Mouse (Mus musculus): ENCODE results near the gene BC029722.

DNA sequence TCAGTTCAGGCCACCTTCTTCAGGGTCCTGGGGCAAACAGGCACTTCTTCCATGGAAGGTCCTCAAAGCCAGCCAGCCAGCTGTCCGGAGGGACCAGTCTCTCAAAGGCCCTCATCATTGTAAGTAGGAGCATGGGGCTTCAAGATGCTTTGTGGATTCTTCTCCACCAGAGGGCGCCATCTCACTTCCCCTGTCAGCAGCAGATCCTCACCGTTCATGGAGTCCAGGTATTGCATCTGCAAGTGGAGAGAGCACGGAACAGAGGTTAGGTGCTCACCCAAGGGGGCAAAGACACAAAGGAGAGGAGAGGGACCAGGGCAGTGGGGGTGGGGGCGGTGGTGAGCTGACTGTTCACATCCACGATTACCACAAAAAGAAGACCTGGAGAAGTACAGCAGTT lies 29.1 kb upstream of the BC029722 start:
- TF ChIP-seq POLR2A (IDR thresholded peaks at IDR 0.05; ENCODE audit: low read depth, low read length) (no peak), CTCF (conservative IDR thresholded peaks at IDR 0.05; ENCODE audit: insufficient read depth, insufficient read length, low read depth, low read length) (peak; percentile 93)

Data from kidney, adult 2 months (tissue).